Mouse (Mus musculus): ENCODE data around the gene Boc.

The Boc gene

DNA sequence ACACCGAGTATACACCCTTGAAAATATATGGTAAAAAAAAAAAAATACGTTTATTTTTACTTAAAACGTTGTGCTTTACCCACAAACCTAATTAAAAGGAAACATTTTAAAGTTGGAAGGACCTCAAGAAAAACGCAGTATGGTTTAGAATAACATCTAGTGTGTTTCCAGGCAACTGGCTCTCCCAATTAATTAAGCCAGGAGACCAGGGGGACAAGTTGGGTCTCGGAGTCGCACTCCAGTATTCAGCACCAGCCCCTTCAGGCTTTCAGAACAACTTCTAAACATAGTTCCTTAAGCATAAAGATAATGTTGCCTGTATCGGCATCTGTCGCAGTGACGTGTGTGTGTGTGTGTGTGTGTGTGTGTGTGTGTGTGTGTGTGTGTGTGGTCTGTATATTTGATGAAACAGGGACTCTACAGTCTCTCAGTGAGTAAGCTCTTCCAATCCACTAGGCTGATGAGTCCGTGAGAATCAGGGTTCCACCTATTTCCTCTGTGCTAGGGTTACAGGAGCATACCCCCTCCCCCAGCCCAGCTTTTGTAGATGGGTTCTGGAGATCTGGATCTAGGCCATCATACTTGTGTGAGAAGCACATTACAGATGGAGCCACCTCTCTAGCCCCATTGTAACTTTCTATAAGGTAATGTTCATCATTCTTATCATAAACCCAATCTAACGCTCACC, 31.3 kb downstream of the Boc start:
- no peak for DNase-seq (ENCODE audit: low spot score)

DNA sequence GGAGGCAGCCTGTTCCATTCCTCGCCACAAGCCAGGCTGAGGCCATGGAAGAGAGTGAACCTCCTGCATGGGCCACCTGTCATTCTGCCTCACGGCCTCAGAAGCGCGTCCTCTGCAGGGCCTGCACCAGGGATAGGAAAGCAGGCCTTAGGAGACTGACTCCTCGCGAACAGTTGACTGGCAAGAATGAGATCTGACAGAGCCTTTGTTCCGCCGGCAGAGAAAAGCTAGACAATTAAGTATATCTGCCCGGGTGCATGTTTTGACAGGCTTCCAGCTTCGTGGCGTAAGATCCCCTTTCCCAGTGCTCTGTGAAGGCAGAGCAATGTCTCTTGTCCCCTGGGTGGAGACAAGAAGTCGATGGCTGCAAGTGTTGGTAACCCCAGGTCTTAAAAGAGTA, 32.0 kb downstream of the Boc start:
- DNase-seq (ENCODE audit: low spot score) = no peak

DNA sequence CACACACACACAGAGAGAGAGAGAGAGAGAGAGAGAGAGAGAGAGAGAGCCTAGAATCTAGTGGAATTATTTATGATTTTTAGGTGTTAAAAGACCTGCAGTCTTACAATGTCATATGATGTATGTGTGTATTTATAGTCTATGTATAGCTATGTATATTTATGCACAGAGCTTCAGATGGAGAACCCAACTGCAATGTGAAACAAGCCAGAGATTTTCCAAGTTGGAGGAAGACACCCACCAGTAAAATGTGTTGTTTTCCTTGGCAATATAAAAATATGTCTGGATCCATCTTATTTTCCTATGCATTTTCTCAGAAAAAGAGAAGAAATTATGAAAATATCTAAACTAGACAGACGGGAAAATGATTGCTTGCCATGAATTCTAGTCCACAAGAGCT, 32.7 kb downstream of the Boc start:
- DNase-seq (ENCODE audit: low spot score) = no peak

DNA sequence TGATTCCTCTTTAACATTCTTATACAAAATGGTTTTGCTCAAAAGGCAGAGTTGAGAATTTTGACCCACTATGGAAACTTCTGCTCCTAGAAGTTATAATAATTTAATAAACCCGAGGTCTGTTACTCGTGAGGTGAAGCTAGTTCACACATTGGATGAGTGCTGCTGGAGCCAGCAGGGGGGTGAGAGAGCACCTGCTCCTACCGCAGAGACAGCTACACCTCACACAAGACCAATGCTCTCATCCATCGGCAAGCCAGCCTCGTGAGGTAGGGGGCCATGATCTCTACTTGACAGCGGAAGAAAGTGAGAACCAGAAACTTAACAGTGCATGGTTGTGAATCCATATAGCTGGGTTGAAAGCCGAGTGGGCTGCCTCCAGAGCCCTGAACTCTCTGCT, 35.1 kb downstream of the Boc start:
- no peak for DNase-seq (ENCODE audit: low spot score)

DNA sequence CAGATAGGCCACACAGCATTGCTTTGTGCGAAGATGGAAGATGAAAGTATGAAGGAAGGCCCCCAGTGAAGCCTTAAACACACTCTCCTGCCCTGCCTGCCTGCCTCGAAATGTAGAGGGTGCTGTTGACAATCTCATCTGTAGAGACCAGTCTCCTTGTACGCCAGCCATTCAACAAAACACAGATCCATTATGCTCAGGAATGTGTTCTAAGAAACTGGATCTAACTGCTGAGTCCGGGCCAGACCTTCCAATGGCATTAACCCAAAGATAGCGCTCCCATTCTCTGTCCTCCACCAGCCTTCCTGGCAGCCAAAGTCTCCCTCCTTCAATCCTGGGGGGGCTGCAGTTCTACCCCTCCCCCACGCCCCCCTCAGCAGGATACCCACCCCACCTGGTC, 42.2 kb downstream of the Boc start:
- DNase-seq (ENCODE audit: low spot score) = no peak

DNA sequence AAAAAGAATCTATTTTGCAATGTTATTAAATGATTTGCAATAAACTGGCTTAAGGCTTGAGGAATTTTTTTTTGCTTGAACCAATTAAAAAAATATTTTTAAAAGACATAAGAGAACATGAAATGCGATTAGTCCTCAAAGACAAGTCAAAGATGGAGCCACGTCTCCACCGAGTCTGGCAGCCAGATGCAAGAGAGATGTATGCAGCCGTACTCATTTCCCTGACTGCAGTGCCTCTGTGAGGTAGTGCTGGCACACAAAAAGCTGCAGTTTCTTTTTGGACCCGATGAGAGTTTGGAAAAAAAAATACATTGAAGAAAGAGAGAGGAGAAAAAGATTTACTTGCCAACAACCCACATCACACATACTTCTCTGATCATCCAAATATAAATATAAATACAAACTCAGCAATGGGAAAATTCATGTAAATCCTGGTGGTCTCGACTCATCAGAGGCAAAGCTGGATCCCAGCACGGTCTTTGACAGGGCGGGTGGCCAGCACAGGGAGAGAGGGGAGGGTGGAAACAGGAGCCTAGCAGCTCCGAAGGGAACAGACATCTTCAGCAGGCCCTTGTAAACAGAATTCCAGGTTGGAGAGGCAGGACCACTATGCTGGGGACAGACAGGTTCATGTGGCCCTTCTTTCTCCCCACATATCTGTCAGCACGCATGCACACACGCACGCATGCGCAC, 48.0 kb downstream of the Boc start:
- DNase-seq (ENCODE audit: low spot score) = no peak

DNA sequence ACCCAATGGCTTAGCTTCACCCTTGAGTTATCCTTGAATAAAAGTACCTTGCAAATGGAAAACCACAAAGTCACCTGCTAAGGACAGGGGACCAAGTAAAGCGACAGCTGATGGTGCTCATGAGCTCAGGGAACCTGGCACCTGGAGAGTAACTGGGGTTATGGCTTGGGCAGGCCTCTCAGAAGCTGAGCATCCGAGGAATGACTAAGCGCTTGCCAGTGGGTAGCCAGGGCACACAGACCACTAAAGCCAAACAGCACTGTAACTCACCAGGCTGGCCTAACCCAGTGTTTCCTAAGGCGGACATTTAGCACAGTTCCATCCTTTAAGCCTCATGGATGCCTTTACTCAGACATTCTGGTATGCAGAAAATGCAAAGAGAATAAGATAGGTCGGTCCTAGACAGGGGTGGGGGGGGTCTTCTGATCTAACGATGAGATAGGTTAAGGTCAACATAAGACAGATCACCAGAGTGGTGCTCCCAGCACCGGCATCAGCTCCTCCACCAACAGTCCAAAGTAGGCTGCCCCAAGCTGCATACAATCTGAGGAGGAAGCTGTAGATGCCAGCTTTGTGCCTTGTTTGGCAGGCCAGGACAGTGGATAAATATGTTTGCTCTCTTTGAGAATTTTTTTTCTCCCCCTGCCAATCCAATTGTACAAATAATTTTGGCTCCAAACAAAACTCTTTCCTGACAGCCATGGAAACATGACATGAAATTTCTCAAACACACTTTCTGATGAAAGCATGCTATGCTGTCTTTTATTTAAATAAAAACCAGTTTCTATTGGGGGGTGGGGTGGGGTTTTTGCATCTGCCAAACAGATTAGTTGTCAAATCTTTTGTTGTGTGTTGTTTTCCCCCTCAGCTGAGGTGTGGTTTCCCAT, 49.0 kb downstream of the Boc start:
- no peak for DNase-seq (ENCODE audit: low spot score)

DNA sequence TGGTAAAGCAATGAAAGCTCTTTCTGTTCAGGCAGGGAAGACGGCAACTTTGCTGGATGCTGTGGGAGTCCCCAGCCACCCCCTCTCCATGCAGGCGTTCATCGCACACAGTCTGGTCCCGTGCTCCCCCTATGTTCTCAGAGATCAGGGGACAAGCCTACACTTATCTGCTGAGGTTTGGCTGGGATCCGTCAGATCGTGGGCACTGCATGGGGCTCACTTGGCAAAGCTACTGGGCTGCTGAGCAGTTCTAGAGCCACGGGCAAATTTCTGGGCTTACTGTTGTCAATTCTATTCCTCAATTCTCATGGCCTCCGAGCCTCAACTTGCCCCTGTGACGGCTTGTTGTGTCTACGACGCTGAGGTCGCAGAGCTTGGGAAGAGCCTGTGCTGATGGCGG, 49.9 kb downstream of the Boc start:
- no peak for DNase-seq (ENCODE audit: low spot score)

DNA sequence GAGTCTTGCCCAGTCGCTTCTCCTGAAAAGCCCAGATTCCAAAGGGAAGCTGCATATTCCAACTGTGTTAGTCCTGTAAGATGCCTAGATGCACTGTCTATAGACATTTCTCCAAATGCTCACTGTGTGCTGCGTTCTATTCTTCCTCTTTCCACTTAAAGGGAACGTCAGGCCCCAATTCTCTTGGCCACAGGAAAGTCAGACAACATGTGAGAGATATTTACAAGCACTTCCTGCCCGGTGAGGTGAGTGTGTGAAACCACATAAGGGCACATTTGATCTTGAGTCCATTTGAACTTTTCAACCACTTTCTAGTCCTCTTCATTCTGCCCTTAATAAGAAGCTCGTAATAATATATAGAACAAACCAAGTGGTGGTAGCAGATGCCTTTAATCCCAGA, 50.7 kb downstream of the Boc start:
- no peak for DNase-seq (ENCODE audit: low spot score)

DNA sequence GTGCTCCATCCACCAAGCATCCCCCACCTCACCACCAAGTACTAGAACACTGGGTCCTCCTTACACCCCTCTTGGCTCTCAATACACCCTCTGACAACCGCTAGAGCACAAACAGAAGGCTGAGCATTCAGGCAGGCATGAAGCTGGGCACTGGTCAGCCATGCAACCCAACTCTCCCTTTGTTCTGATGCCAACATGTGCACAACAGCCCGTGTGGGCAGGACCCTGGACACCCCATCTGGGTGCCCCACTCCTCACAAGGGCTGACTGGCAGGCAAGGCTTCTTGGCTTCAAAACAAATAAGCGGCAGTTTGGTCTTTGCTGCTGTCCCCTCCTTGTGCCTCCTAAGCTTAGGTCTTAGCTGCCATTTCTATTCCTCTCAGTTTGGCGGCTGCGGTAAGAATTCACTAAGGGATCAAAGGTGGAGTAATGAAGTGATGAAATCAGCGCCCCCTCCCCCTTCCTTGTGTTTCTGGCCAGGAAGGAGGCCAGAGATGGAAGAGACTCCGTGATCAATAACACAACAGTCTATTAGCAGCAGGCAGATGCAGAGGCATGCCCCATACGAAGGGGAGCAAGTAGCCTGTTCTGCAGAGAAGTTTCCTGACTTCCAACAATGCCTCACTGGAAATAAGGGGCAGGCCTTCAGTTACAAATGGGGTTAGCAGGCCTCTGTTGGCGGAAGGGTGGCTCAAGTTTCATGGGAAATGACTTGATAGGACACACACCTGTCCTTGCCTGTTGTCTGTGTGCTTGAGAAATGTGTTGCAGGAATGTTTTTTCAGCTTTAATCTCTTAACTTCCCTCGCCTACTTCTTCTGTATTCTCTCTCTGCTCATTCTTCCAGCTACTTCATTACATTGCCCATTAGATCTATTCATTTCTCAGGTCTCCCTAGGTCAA, 51.4 kb downstream of the Boc start:
- no peak for DNase-seq (ENCODE audit: low spot score)

DNA sequence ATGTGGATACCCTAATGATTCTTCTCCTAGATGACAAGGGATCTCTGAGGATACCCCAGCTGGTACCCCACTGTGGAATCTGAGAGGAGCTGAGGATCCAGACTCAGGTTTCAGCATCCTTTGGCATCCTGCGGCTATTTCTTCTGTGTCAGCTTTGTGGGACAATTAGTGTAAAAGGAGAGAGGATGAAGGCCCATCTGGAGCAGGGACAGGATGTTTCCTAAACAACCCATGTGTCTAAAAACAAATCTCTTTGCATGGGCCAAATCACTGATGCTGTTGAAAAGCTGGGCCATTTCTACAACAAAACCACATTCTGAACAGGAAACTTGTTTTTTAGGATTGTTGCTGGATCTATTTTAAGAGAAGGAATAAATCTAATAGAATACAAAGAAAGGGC, 53.5 kb downstream of the Boc start:
- no peak for DNase-seq (ENCODE audit: low spot score)

DNA sequence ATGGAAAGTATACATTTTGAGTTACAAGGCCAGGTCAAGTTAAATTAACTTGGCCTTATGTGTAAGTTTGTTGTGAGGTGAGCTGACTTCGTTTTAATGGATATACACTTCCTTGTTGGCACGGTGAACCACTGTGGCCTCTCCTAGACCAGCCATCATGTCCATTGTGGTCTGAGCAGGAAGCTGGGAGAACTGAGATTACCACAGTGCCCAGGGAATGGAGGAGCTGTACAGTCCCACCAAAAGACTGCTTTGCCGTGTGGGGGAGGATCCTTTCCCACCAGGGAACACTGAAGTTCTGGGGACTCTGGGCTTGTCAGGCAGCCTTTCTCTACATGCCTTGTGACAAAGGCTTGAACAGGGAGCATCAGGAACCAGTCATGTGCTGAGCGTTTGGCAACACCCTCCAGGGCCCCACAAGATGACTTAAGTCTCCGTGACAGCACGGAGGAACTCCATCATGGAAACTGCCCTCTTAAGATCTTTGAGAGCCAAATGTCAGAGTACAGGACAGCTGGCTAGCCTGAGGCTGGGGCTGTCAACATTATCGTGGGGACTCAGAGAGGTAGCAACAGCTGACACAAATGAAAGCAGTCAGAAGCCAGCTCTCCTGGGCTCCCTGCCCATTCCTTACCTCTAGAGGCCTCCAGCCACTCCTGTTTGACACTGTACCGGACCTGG, 55.7 kb downstream of the Boc start:
- DNase-seq (ENCODE audit: low spot score) = no peak

DNA sequence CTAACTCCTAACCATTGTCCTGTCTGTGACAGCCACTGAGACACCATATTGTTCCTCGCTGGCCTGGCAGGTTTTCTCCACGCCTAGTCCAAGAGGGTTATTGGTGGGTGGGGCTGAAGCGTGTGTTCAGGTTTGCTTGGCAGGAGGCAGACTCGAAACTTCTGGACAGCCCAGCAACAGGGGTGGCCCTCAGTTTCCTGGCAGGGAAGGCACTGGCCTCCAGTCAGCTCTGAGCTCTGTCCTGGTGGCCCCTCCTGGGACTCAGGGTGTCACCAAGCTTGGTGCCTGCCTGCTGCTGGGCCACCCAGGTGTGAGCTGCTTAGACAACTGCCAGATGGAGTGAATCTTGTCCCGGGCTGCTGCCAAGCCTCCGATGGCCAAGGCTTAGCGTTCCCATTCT, 56.4 kb downstream of the Boc start:
- no peak for DNase-seq (ENCODE audit: low spot score)

DNA sequence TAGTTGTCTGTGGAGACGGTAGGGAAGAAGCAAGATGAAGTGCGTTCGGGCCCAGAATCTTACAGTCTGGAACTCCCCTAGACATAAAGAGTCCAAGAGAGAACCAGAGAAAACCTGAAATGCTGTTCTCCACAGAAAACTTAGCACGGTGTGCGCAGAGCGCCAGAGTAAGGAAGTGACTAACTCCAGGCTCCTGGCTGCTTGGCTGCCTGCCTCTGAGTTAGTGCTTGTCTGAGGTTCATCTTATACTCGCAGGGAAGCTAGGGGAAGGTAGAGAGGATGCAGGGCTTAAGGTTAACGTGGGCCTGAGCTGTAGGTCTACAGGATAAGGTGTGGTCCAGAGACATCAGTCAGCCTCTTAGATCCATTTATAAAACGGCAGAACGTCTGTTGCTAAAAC, 56.9 kb downstream of the Boc start:
- no peak for DNase-seq (ENCODE audit: low spot score)

DNA sequence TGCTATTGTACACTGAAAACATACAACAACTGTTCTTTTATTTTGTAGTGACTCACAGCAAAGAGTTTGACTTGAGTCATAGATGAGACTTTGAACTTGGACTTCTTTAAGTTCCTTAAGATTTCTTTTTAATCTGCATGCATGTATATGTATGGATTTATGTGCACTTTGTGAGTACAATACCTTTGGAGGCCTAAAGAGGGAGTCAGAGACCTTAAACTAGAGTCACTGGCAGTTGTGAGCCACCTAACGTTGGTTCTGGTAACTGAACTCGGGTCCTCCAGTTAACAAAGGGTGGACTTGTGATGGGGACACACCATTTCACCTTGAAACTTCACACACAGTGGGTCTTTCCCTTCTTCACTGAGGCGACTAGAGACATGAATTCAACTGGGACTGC, 60.2 kb downstream of the Boc start:
- no peak for DNase-seq (ENCODE audit: low spot score)

DNA sequence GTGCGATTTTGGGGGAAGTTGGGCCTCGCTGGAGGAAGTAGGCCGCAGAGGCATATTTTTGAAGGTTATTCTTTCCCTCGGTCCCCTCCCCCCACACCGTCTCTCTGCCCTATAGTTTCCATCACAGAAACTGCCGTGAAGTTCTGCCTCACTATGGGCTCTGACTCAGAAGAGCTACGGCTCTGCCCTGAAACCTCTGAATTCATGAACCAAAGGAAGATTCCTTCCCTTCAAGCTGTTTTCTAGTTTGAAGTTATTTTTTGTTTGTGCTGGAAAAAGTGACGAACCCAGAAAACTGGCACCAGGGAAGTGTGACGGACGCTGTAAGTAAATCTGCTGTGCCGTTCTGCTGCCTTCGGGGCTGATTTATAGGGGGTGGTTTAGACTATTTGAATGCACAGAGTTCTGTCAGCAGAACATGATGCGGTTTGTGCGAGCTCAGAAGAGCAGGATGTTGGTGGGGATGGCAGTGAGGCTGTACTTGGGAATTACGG, 61.7 kb downstream of the Boc start:
- DNase-seq (ENCODE audit: low spot score) = no peak

DNA sequence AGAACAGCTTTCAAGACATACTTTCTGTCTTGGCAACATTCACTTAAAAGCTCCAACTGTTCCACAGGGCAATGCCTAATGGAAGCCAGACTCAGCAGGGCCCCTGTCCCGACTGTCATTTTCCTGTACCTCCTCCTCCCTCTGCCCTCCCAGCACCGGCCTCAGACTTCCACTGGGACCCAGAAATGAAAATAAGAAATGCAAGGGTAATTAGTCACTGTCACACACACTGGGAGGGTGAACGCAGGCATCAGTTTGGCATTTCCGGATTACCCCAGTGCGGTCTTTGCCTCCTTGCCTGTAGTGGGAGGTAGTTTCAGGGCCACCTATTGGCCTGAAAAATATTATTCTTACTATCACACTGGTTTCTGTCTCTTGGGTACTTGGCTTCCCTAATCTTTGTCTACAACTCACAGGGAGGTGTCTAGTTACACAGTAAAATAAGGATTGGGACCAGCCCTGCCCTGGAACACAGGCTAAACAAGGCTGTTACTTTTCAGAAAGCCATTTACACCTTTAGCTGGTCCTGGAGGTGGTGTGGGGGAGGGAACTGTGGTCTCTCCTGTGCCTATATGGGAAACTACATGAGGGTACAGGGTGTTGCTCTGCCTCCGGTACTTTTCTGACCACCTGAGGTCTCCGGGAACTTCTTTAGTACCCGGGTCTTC, 64.1 kb downstream of the Boc start:
- DNase-seq (ENCODE audit: low spot score) = no peak

DNA sequence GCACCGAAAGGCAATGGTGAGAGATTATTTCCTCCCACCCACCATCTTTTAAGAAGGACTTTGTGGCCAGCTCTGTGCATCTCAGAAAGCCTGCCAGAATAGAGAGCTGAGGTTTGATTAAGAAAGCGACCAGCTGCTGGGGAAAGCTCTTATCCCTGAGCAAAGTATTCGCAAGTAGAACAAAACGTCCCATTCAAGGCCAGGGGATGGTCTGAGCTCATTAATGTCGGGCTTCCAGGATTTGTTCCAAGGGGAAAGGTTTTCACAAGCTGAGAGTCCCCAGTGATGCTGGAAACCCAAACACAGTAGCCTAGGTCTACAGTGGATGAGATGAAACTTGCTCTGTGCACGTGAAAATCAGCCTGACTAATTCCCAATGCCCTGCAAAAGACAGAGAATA, 64.8 kb downstream of the Boc start:
- no peak for DNase-seq (ENCODE audit: low spot score)

DNA sequence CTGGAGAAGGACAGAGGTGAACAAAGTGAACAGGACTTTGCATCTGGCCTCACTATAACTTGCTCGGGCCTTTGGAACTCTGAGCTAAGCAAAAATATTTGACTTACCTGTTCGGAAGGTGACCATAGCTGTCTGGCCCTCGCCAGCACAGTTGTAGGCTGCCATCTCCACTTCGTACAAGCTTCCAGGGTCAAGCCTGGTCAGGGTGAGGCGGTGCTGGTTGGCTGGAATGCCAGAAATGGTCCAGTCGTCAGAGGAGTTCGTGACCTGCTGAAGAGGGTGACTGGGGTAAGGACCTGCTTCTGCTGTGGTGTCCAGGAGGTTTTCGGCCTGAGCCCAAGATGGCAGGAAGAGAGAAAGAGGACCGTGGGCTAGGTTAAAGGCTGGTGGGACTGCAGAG, 66.0 kb downstream of the Boc start:
- no peak for DNase-seq (ENCODE audit: low spot score)

DNA sequence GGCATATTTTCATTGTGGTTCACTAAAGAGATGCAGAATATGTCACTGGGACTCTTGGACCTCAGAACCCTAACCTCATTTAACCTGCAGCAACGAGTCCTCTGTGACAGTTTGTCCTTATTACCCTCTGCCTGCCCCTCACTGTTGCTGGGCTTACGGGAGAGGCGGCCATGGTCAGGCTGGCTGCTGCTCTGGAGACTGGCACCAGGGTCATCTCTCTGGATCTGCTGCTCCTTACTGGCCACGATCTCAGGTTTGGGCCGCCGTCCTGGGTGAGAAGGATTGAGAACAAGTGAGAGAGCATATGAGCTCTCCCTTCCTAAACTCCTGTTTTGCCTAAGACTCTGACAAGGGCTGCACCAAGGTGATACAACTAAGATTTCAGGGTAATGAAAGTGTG, 66.5 kb downstream of the Boc start:
- DNase-seq (ENCODE audit: low spot score) = no peak

DNA sequence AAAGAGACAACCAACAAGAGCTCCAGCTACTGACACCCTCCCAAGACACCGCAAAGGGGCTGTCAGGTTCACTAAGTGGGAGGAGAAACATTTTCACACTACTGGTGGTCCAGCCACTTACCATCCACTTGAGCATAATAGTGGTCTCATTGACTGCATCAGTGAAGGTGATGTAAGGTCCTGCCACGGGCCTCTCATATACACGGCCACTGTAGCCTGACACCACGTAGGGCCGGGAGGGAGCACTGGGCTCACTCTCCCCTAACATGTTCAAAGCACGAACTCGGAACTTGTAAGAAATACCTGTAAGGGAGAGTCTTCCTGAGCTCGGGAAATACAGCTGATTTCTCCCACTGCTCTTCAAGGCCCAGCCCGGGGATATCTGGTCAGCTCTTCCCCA, 67.6 kb downstream of the Boc start:
- no peak for DNase-seq (ENCODE audit: low spot score)

Measured in spleen, adult 12 weeks (tissue).